Mouse (Mus musculus) liver, embryonic 15.5 days (tissue): ENCODE results near the gene Slc11a2. TPM values are rescaled to one million over a fixed set of nuclear protein-coding genes. Genes with fewer than 3 reads are reported as not detected.

Experiments used
- ATAC-seq: fragments of 200-750 bp; cut with Nextera tagmentation; 2 replicates; pipeline ENCODE4 v1.8.0; 2017; ENCODE audit warnings: moderate number of reproducible peaks, mild to moderate bottlenecking, moderate library complexity; ENCODE audit not compliant: insufficient read depth
- H3K27ac ChIP-seq: fragments of 300-500 bp; sonication (generic); replicated peaks from 2 replicates; pipeline ENCODE4 v1.5.1; 2015; ENCODE audit warnings: mild to moderate bottlenecking, inconsistent platforms
- H3K27me3 ChIP-seq: fragments of 300-500 bp; sonication (generic); 2 replicates; pipeline ENCODE4 v1.6.1; 2015; ENCODE audit warnings: mild to moderate bottlenecking, inconsistent platforms
- H3K36me3 ChIP-seq: fragments of 300-500 bp; sonication (generic); replicated peaks from 2 replicates; pipeline ENCODE4 v1.6.1; 2015; ENCODE audit warnings: moderate library complexity, mild to moderate bottlenecking, inconsistent platforms
- H3K4me1 ChIP-seq: fragments of 300-500 bp; sonication (generic); replicated peaks from 2 replicates; pipeline ENCODE4 v1.6.1; 2015; ENCODE audit warnings: inconsistent platforms
- H3K4me2 ChIP-seq: fragments of 300-500 bp; sonication (generic); 2 replicates; pipeline ENCODE4 v1.6.1; 2015; ENCODE audit warnings: moderate library complexity, mild to moderate bottlenecking, inconsistent platforms
- H3K4me3 ChIP-seq: fragments of 300-500 bp; sonication (generic); replicated peaks from 2 replicates; pipeline ENCODE4 v1.5.1; 2015; ENCODE audit warnings: mild to moderate bottlenecking, inconsistent platforms
- H3K9ac ChIP-seq: fragments of 300-500 bp; sonication (generic); 2 replicates; pipeline ENCODE4 v1.6.1; 2015; ENCODE audit warnings: moderate library complexity, mild to moderate bottlenecking, inconsistent platforms
- H3K9me3 ChIP-seq: fragments of 300-500 bp; sonication (generic); replicated peaks from 2 replicates; pipeline ENCODE4 v1.6.1; 2016; ENCODE audit warnings: inconsistent platforms
- WGBS: fragments of 180-500 bp; shearing (Covaris S2); methylation state at CpG from one replicate; pipeline ENCODE4 v1.1.7; 2015; ENCODE audit warnings: mixed read lengths; ENCODE audit not compliant: insufficient replicate concordance; 5-methylcytosine and 5-hydroxymethylcytosine counted together
- polyA plus RNA-seq: library from polyadenylated mRNA; unstranded; fragments of >200 nt; fragmentation: Nextera tagmentation; extraction: Ambion mirVana; gene quantifications from 2 replicates; pipeline ENCODE4 v1.2.1, GENCODE M21; 2015

Slc11a2 gene
- polyA plus RNA-seq, 1 experiment from 2014 or later, result 39.7 TPM

DNA sequence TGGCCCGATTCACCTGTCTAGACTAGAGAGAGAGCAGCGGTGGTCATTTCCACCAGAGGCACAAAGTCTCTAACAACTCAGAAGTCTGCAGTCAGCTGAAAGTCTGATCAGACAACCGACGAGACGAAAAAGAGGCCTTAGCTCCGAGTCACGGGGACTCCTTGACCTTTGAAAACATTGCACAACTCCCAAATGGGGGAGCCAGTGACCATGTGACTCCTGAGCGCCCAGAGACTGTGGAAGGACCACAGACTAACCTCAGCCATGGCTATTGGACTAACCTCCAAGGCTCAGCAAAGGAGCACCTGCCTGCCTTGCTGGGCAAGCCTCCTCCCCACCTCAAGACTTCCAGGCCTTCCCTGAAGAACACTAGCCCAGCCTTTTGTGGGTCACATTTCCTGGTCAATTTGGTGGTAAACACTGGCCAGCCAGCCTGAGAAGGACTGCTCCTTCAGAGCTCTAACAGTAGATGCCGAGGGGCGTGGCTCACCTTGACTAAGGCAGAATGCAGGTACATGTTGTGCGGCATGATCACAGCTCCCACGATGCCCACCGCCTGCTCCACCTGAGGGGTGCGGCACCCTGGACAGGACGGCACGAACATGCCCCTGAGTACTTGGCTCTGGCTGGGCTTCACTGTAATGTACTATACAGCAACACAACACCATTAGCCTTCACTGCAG, 21.4 kb downstream of the Slc11a2 start:
- Histone ChIP-seq H3K9me3 (no peaks in the 10 kb centered on the region), H3K4me3 (peak overlapping the region; percentile 29; the same call in 1 of the 2 replicates), H3K36me3 (peaks cover 100% of the 10 kb centered on the region), H3K27ac (peak overlapping the region; percentile 53; the same call in 1 of the 2 replicates), H3K27me3 (no peaks in the 10 kb centered on the region), H3K4me1 (peaks cover 53% of the 10 kb centered on the region), H3K9ac (no peak overlapping the region), H3K4me2 (peak overlapping the region; percentile 51; the same call in 1 of the 2 replicates)
- ATAC-seq, result peak; percentile 30; the same call in 1 of the 2 replicates
- WGBS, result 88% methylated on average over 16 of the region's 16 CpGs

- Histone ChIP-seq H3K9ac (no peak overlapping the region), H3K4me2 (peak overlapping the region; percentile 51), H3K27ac (peak overlapping the region; percentile 53), H3K36me3 (peaks cover 100% of the 10 kb centered on the region), H3K9me3 (no peaks in the 10 kb centered on the region), H3K27me3 (no peaks in the 10 kb centered on the region), H3K4me1 (peaks cover 49% of the 10 kb centered on the region), H3K4me3 (peak overlapping the region; percentile 29)
- 84% methylated on average over 4 of the region's 4 CpGs for WGBS
- ATAC-seq, result no peak
Observed at GRCm38 (mm10) chr15:100402798-100403197, 22.1 kb downstream of the Slc11a2 start.

- Histone ChIP-seq H3K4me2 (peak overlapping the region; percentile 51), H3K9ac (no peak overlapping the region), H3K4me1 (peaks cover 48% of the 10 kb centered on the region), H3K4me3 (peak overlapping the region; percentile 29; the same call in 1 of the 2 replicates), H3K36me3 (peaks cover 100% of the 10 kb centered on the region), H3K27me3 (no peaks in the 10 kb centered on the region), H3K27ac (0 out of 2 replicates have a peak overlapping the region, but pooled peaks have one; percentile 2), H3K9me3 (no peaks in the 10 kb centered on the region)
- no peak for ATAC-seq
- WGBS, result 58% methylated on average over 14 of the region's 14 CpGs
Observed at GRCm38 (mm10) chr15:100402347-100402746, 22.5 kb downstream of the Slc11a2 start.

DNA sequence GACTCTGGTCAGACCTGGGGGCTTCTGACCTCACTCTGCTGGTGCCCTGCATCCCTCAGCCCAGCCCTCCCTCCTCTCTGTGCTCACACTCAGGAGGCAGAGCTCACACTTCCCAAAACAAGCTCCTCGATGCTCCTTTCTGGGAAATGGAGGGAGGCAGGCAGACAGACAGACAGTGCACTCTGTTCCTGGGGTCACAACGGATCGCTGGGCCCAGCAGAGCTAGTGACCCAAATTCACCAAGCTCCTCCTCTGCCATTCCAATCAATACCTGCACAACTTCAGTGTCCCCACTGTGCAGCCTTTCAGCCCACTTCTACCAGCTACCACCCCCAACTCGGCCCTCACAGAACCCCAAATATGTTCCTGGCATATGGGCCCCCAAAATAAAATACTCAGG, 23.1 kb downstream of the Slc11a2 start:
- Histone ChIP-seq H3K27ac (0 out of 2 replicates have a peak overlapping the region, but pooled peaks have one; percentile 2), H3K36me3 (peaks cover 100% of the 10 kb centered on the region), H3K4me1 (peaks cover 45% of the 10 kb centered on the region), H3K4me2 (peak overlapping the region; percentile 51), H3K4me3 (no peak overlapping the region), H3K9me3 (no peaks in the 10 kb centered on the region), H3K27me3 (no peaks in the 10 kb centered on the region), H3K9ac (no peak overlapping the region)
- 82% methylated on average over 4 of the region's 4 CpGs for WGBS
- no peak for ATAC-seq

GRCm38 (mm10) chr15:100400592-100401250, 24.2 kb downstream of the Slc11a2 start:
- Histone ChIP-seq H3K4me1 (peaks cover 40% of the 10 kb centered on the region), H3K4me2 (no peak overlapping the region), H3K27ac (no peak overlapping the region), H3K9ac (no peak overlapping the region), H3K9me3 (no peaks in the 10 kb centered on the region), H3K36me3 (peaks cover 100% of the 10 kb centered on the region), H3K4me3 (no peak overlapping the region), H3K27me3 (no peaks in the 10 kb centered on the region)
- ATAC-seq, result no peak
- WGBS, result 69% methylated on average over 16 of the region's 16 CpGs

GRCm38 (mm10) chr15:100395561-100395960, 29.3 kb downstream of the Slc11a2 start:
- WGBS, result 94% methylated on average over 3 of the region's 3 CpGs
- no peak for ATAC-seq

GRCm38 (mm10) chr15:100393016-100393415, 31.9 kb downstream of the Slc11a2 start:
- no peaks in the 10 kb centered on the region for H3K27me3 ChIP-seq
- no peaks in the 10 kb centered on the region for H3K9me3 ChIP-seq
- ATAC-seq, result no peak
- no peak overlapping the region for H3K4me2 ChIP-seq
- H3K4me1 ChIP-seq, result peaks cover 47% of the 10 kb centered on the region
- no peak overlapping the region for H3K4me3 ChIP-seq
- H3K36me3 ChIP-seq, result peaks cover 71% of the 10 kb centered on the region
- WGBS, result 85% methylated on average over 11 of the region's 11 CpGs
- peak overlapping the region; percentile 73; the same call in 1 of the 2 replicates for H3K27ac ChIP-seq
- H3K9ac ChIP-seq, result no peak overlapping the region

More at GRCm38 (mm10) chr15:100395561-100395960, 29.3 kb downstream of the Slc11a2 start:
- Histone ChIP-seq H3K9me3 (no peaks in the 10 kb centered on the region), H3K4me3 (no peak overlapping the region), H3K4me1 (peaks cover 29% of the 10 kb centered on the region), H3K27ac (no peak overlapping the region), H3K4me2 (no peak overlapping the region), H3K9ac (no peak overlapping the region), H3K27me3 (no peaks in the 10 kb centered on the region), H3K36me3 (peaks cover 91% of the 10 kb centered on the region)

GRCm38 (mm10) chr15:100391599-100391998, 33.3 kb downstream of the Slc11a2 start:
- Histone ChIP-seq H3K4me2 (peak overlapping the region; percentile 50), H3K27me3 (no peaks in the 10 kb centered on the region), H3K36me3 (peaks cover 57% of the 10 kb centered on the region), H3K27ac (peak overlapping the region; percentile 73), H3K9ac (no peak overlapping the region), H3K4me1 (peaks cover 51% of the 10 kb centered on the region), H3K4me3 (no peak overlapping the region), H3K9me3 (no peaks in the 10 kb centered on the region)
- peak; percentile 86 for ATAC-seq
- 19% methylated on average over 7 of the region's 7 CpGs for WGBS

DNA sequence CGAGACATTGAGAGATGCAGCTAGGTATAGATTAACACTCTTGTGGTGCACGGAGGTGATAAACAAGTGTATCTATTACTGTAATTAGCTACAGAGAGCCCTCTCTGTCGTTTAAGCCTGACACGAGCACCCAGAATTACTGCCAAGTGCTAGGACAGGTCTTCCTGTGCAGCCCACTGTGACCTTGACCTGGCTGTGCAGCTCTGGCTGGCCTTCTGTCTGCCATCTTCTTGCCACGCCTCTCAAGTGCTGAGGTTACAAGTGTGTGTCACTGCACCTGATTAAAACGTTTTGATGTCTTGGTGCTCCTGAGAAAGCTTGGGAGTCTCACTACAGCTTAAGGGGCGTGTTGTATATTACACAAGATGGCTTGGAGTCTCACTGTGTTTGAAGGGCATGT, 33.8 kb downstream of the Slc11a2 start:
- Histone ChIP-seq H3K9me3 (no peaks in the 10 kb centered on the region), H3K4me3 (no peak overlapping the region), H3K27ac (peak overlapping the region; percentile 73), H3K36me3 (peaks cover 51% of the 10 kb centered on the region), H3K4me1 (peaks cover 51% of the 10 kb centered on the region), H3K4me2 (peak overlapping the region; percentile 50), H3K9ac (no peak overlapping the region), H3K27me3 (no peaks in the 10 kb centered on the region)
- 29% methylated on average over 7 of the region's 7 CpGs for WGBS
- peak; percentile 50 for ATAC-seq

DNA sequence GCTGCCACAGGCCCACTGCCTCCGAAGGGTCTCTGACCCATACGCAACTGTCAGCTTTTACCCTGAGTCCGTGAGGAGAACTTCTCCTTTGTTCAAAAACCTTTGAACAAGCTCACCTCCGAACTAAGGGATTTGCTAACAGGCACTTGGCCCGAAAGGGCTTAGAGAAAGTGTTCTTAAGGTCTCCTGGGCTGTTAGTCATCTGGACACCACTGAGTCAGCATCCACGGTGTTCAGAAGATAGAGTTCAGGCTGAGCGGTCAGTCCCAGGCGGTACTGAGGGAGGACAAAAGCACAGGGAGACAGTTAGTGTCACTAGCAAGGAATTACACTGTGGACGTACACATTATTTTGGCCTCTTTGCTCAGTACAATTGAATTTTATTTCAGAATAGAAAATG, 36.0 kb downstream of the Slc11a2 start:
- no peak overlapping the region for H3K4me3 ChIP-seq
- no peak overlapping the region for H3K9ac ChIP-seq
- no peak for ATAC-seq
- H3K4me1 ChIP-seq, result peaks cover 51% of the 10 kb centered on the region
- no peaks in the 10 kb centered on the region for H3K9me3 ChIP-seq
- H3K27me3 ChIP-seq, result no peaks in the 10 kb centered on the region
- H3K36me3 ChIP-seq, result peaks cover 30% of the 10 kb centered on the region
- no peak overlapping the region for H3K27ac ChIP-seq
- no peak overlapping the region for H3K4me2 ChIP-seq
- WGBS, result 83% methylated on average over 9 of the region's 9 CpGs

DNA sequence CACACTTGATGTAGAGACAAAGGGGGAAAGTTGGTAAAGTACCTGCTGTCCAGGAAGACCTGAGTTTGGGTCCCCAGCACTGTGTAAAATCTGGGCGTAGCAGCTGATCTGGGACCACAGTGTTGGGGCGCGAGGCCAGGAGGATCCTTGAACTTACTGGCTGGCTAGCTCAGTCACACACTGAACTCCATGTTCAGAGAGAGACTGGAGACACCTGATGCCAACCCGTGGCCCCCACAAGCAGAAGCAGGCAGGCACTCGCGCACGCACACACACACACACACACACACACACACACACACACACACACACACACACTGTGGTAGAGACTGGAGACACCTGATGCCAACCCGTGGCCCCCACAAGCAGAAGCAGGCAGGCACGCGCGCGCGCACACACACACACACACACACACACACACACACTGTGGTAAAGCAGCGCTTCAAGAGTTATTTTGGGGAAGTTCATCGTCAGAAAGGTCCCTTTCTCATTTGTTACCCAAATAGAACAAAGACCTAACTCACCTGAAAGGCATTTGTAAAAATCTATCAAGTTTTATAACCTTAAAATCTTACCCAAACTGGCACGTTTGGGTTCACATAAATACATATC, 36.5 kb downstream of the Slc11a2 start:
- Histone ChIP-seq H3K9ac (no peak overlapping the region), H3K4me3 (no peak overlapping the region), H3K27ac (no peak overlapping the region), H3K9me3 (no peaks in the 10 kb centered on the region), H3K36me3 (peaks cover 24% of the 10 kb centered on the region), H3K4me2 (no peak overlapping the region), H3K27me3 (no peaks in the 10 kb centered on the region), H3K4me1 (peaks cover 50% of the 10 kb centered on the region)
- no peak for ATAC-seq
- WGBS, result 70% methylated on average over 16 of the region's 16 CpGs
